Mouse (Mus musculus) layer of hippocampus, adult 2 months (tissue): ENCODE measurements around the gene Rabl6. TPM values are rescaled to one million over a fixed set of nuclear protein-coding genes. Genes with fewer than 3 reads are reported as not detected.

Experiments used
- DNase-seq, 2 experiments: peaks; one replicate each; pipeline ENCODE4 v3.0.0; 2022; ENCODE audit warnings: low spot score in 2 of 2
- H3K27ac ChIP-seq: fragments of 200-600 bp; 2 replicates; pipeline ENCODE4 v1.8.1; 2022
- H3K4me3 ChIP-seq: fragments of 200-600 bp; 2 replicates; pipeline ENCODE4 v1.8.1; 2022; ENCODE audit warnings: mild to moderate bottlenecking
- CTCF ChIP-seq: fragments of 200-600 bp; conservative IDR thresholded peaks from 2 replicates; pipeline ENCODE4 v1.8.1; 2022; ENCODE audit warnings: antibody characterized with exemption, mild to moderate bottlenecking, moderate library complexity
- long read RNA-seq, 2 experiments: library from polyadenylated mRNA; stranded (forward); transcript quantifications; one replicate each; pipeline ENCODE4 v2.0.0; 2021; ENCODE audit warnings: borderline mapping rate in 2 of 2
- total RNA-seq, 2 experiments: library from RNA; stranded (reverse); gene quantifications; 2 replicates each; pipeline ENCODE4 v1.2.3; 2021

Gene Rabl6
- total RNA-seq: 100 to 1,000 TPM; 149 to 151 TPM
- long read RNA-seq, experiment 1, transcript Rabl6-201 (15 exons, 3,230 nt): major isoform, 80 of 119 reads
- long read RNA-seq, experiment 1, partial matches to known transcripts: 29 of 119 reads
- long read RNA-seq, experiment 1, other reads (novel, unspliced or antisense): 10 of 119 reads
- long read RNA-seq, experiment 2, transcript Rabl6-201 (15 exons, 3,230 nt): major isoform, 116 of 176 reads
- long read RNA-seq, experiment 2, partial matches to known transcripts: 34 of 176 reads
- long read RNA-seq, experiment 2, other reads (novel, unspliced or antisense): 25 of 176 reads

GRCm38 (mm10) chr2:25607761-25608622, at the start of gene Rabl6:
TSS of gene Rabl6 (minus strand) at chr2:25608521.
- TF ChIP-seq CTCF: no peak
- peak within 1 kb of the TSS; percentile 79 for H3K4me3 ChIP-seq
- peak within 1 kb of the TSS; percentile 97 for H3K27ac ChIP-seq
- peak; percentile 88 to 89 for DNase-seq

DNA sequence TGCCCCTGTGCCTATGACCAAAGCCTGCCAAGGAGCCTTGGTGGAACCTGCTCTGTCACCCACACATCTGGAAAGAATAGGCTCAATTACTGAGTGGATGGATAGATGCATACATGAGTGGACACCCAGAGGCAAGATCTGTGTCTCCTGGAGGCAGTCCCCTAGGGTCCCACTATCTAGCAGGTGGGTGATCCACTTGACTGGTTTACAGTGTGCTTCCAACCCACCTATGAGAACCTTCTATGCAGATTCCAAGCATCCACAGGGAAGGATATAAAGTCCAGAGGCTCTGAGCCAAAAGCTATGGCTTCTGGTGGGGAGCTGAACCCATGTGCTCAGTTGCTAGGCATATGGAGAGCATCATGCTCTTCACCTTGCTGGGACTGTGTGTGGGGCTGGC, 49.3 kb upstream of the Rabl6 start, which contains the start of gene Lcn5:
Gene Lcn5, plus strand, starts transcription at position 301 of the 400 bp plus-strand sequence.
- TF ChIP-seq CTCF: no peak
- Histone ChIP-seq H3K27ac (no peak within 1 kb of the TSS), H3K4me3 (no peak within 1 kb of the TSS)
- DNase-seq: no peak

GRCm38 (mm10) chr2:25657246-25657645, 48.9 kb upstream of the Rabl6 start:
- DNase-seq: no peak
- Histone ChIP-seq H3K4me3 (no peak overlapping the region), H3K27ac (no peak overlapping the region)
- no peak for TF ChIP-seq CTCF

- TF ChIP-seq CTCF: no peak
- no peak overlapping the region for H3K4me3 ChIP-seq
- H3K27ac ChIP-seq: no peak overlapping the region
- no peak for DNase-seq
Observed at GRCm38 (mm10) chr2:25656691-25657090, 48.4 kb upstream of the Rabl6 start.

GRCm38 (mm10) chr2:25654502-25654901, 46.2 kb upstream of the Rabl6 start:
- no peak for DNase-seq
- Histone ChIP-seq H3K4me3 (no peak overlapping the region), H3K27ac (no peak overlapping the region)
- TF ChIP-seq CTCF: no peak

DNA sequence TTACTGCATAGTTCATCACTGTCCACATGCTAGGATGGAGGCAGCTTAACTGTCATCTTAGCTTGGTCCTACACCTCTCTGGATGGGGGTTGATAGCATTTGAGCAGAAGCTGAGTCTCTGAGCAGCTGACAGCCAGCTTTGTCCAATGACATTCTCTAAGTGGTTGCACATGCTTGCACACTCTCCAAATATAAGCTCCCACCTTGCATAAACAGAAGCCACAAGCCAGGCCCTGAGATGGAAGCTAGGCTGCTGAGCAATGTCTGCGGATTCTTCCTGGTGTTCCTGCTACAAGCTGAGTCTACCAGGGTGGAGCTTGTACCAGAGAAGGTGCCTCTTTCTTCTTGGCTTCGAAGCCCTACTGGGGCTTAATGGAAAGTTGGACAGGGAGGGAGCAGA, 44.6 kb upstream of the Rabl6 start, which contains the start of gene Lcn8:
Gene Lcn8, plus strand, starts transcription at position 219 of the 400 bp plus-strand sequence.
- no peak within 1 kb of the TSS for H3K27ac ChIP-seq
- no peak for DNase-seq
- TF ChIP-seq CTCF: no peak
- no peak within 1 kb of the TSS for H3K4me3 ChIP-seq

GRCm38 (mm10) chr2:25639890-25640289, 31.6 kb upstream of the Rabl6 start:
- H3K27ac ChIP-seq: no peak overlapping the region
- TF ChIP-seq CTCF: peak; percentile 82
- peak in 1 of 2 experiments; percentile 57 for DNase-seq
- H3K4me3 ChIP-seq: no peak overlapping the region

GRCm38 (mm10) chr2:25634046-25634445, 25.7 kb upstream of the Rabl6 start:
- no peak overlapping the region for H3K27ac ChIP-seq
- DNase-seq: no peak
- H3K4me3 ChIP-seq: no peak overlapping the region
- TF ChIP-seq CTCF: peak; percentile 67

DNA sequence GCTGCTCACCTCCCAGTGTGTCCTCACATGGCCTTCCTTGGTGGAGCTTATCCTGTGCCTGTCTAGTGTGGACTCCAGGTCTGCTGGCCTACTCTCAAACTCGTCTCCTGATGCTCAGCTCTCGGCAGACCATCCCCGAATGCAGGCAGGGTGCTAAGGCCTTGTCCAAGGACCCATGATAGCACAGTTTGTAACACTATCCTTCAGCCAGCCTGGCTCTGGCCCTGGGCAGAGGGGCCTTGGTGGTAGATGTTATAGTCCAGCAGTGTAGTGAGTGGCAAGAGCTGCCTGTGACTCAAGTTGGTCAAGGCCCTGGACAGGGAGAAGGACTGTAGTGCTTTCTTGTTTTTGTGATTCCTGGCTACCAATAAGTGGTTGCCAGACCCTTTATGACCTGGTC, 25.3 kb upstream of the Rabl6 start:
- DNase-seq: no peak
- Histone ChIP-seq H3K27ac (no peak overlapping the region), H3K4me3 (no peak overlapping the region)
- no peak for TF ChIP-seq CTCF

DNA sequence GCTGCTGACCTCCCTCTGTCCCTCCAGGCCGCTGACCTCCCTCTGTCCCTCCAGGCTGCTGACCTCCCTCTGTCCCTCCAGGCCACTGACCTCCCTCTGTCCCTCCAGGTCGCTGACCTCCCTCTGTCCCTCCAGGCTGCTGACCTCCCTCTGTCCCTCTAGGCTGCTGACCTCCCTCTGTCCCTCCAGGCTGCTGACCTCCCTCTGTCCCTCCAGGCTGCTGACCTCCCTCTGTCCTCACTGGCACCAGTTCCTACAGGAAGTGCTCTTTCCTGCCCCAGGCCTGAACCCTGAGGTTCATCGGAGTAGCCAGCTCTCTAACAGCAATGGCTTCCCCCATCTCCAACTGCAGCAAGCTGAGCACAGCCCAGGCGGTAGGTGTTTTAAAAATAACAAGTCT, 20.4 kb upstream of the Rabl6 start:
- H3K4me3 ChIP-seq: no peak overlapping the region
- no peak for TF ChIP-seq CTCF
- DNase-seq: no peak
- no peak overlapping the region for H3K27ac ChIP-seq

DNA sequence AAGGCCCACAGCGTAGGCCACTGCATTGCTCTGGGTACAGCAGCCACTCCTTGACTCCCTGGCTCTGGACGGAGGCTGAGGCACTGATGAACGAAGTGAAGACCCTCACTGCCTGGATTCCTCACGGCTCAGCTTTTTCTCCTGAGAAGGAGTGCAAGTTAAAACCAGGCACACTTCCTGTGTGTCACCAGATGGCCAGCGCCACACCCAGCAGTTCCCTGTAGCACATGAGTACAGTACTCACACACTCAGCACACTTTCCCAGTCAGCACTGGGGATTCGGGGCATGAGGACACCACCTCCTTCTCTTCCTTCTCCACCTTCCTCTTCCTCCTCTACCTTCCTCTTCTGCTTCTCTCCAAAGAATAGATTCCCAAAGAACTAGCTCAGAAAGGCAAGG, 19.5 kb upstream of the Rabl6 start, which contains the start of gene Fcna:
Gene Fcna, minus strand, starts transcription at position 220 of the 400 bp plus-strand sequence.
- no peak for TF ChIP-seq CTCF
- Histone ChIP-seq H3K4me3 (no peak within 1 kb of the TSS), H3K27ac (no peak within 1 kb of the TSS)
- DNase-seq: no peak

GRCm38 (mm10) chr2:25625986-25626385, 17.7 kb upstream of the Rabl6 start:
- no peak for TF ChIP-seq CTCF
- DNase-seq: no peak
- Histone ChIP-seq H3K27ac (no peak overlapping the region), H3K4me3 (no peak overlapping the region)

DNA sequence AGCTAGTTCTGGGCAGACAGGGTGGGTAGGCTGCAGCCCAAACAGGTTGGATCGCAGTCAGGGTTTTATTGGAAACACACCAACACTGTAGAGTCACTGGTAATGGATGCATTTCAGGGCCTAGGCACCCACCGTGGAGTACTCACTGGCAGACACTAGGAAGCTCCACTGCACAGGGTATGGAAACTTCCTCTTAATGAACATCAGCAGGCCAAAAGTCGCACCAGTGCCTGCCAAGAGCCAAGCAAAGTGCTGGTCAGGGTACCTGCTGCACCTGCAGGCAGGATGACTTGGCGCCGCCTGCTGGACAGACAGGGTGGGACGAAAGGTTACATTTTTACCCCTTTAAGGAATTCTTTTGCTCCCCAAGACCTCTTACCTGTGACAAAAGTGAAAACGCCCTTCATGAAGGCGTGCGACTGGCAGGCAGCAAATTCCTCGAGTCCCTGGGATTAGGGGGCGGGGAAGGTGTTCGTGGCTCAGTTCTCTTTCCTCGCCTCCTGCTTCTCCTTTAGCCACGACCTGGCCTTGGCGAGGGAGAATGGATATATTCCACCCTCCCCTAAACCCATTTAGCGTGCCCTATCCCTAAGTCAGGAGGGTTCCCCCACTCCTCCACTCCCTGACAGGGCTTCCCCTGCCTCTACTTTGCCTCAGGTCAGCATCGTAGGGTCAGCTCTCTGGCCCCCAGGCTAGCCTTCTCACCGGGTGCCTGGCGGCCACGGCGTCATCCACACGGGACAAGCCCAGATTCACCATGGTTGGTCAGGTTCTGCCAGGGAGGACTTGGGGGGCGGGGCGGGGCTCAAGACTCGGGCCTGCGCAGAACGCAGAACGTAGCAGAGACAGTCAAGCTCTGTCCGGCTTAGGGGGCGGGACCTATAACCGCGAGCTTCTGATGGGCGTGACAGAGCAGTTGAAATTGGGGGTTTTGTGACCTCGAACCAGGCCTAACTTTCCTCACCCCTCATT, 13.2 kb upstream of the Rabl6 start, which contains the start of gene Tmem141:
Gene Tmem141, minus strand, starts transcription at position 777 of the 972 bp plus-strand sequence.
- peak; percentile 80 to 88 for DNase-seq
- Histone ChIP-seq H3K27ac (peak within 1 kb of the TSS; percentile 88), H3K4me3 (peak within 1 kb of the TSS; percentile 72)
- TF ChIP-seq CTCF: peak; percentile 82
